Mouse (Mus musculus) myocyte (in vitro differentiated cells): ENCODE results near the gene Cfd.
A peak's percentile ranks its signal among the peaks of the same experiment; 100 is the strongest.

ENCODE experiments used
- CEBPB ChIP-seq: IDR thresholded peaks from 2 replicates; pipeline ENCODE4 v1.6.1; 2011; ENCODE audit warnings: mild to moderate bottlenecking, moderate library complexity; ENCODE audit not compliant: poor library complexity, insufficient read depth, severe bottlenecking
- E2F4 ChIP-seq: IDR thresholded peaks from one replicate; pipeline ENCODE4 v1.6.1; 2011; ENCODE audit warnings: mild to moderate bottlenecking, control low read depth, moderate library complexity; ENCODE audit not compliant: insufficient read depth
- MAX ChIP-seq: IDR thresholded peaks from one replicate; pipeline ENCODE4 v1.6.1; 2011; ENCODE audit warnings: low read depth, mild to moderate bottlenecking, control low read depth
- POLR2A ChIP-seq: IDR thresholded peaks from one replicate; pipeline ENCODE4 v1.6.1; 2011; ENCODE audit warnings: low read depth, mild to moderate bottlenecking, control low read depth, moderate library complexity; ENCODE audit not compliant: insufficient read length
- POLR2AphosphoS2 ChIP-seq: IDR thresholded peaks from one replicate; pipeline ENCODE4 v1.6.1; 2011; ENCODE audit warnings: low read depth, control low read depth; ENCODE audit not compliant: insufficient read length
- SRF ChIP-seq: IDR thresholded peaks from one replicate; pipeline ENCODE4 v1.6.1; 2011; ENCODE audit warnings: low read depth; ENCODE audit not compliant: control insufficient read depth, insufficient read length
- TCF12 ChIP-seq: IDR thresholded peaks from one replicate; pipeline ENCODE4 v1.6.1; 2011; ENCODE audit warnings: mild to moderate bottlenecking, control low read depth; ENCODE audit not compliant: poor library complexity, insufficient read depth, severe bottlenecking
- USF1 ChIP-seq: IDR thresholded peaks from one replicate; pipeline ENCODE4 v1.6.1; 2011; ENCODE audit warnings: low read depth, mild to moderate bottlenecking, control low read depth, moderate library complexity

GRCm38 (mm10) chr10:79926491-79927323, 36.1 kb downstream of the Cfd start, which contains the start of gene Arid3a:
- no peak for TF ChIP-seq SRF
- TF ChIP-seq CEBPB, result no peak
- TF ChIP-seq USF1, result no peak
- peak; percentile 32 for TF ChIP-seq POLR2A
- TF ChIP-seq MAX, result no peak
- peak; percentile 55 for TF ChIP-seq E2F4
- TF ChIP-seq TCF12, result no peak
- TF ChIP-seq POLR2AphosphoS2, result no peak
